Mouse (Mus musculus) adrenal gland, postnatal 10 days (tissue): ENCODE data around the gene Krt42. TPM values are rescaled to one million over a fixed set of nuclear protein-coding genes. Genes with fewer than 3 reads are reported as not detected.
"Not testable (repeated sequence)": the region's sequence is repeated elsewhere in the genome, so short reads cannot be mapped to it uniquely, and the experiment has no call there.

Experiments
- DNase-seq: peaks from one replicate; pipeline ENCODE4 v3.0.0; 2021; ENCODE audit warnings: mixed read lengths
- long read RNA-seq, 2 experiments: library from polyadenylated mRNA; stranded (forward); transcript quantifications; one replicate each; pipeline ENCODE4 v2.0.0; 2021
- total RNA-seq, 2 experiments: library from RNA; stranded (reverse); gene quantifications; 2 replicates each; pipeline ENCODE4 v1.2.3; 2021

Gene Krt42
- total RNA-seq = not detected
- long read RNA-seq, experiment 1 = 0 reads
- long read RNA-seq, experiment 2 = 0 reads

- no peak for DNase-seq
Observed at GRCm38 (mm10) chr11:100269821-100270332, at the start of gene Krt42. Gene Krt42 (minus strand): TSS chr11:100269871.

GRCm38 (mm10) chr11:100318529-100319451 lies 49.1 kb upstream of the Krt42 start:
- DNase-seq = no peak

GRCm38 (mm10) chr11:100317826-100318380 lies 48.2 kb upstream of the Krt42 start:
- no peak for DNase-seq

- DNase-seq = no peak
Observed at GRCm38 (mm10) chr11:100315439-100315838, 45.8 kb upstream of the Krt42 start.

DNA sequence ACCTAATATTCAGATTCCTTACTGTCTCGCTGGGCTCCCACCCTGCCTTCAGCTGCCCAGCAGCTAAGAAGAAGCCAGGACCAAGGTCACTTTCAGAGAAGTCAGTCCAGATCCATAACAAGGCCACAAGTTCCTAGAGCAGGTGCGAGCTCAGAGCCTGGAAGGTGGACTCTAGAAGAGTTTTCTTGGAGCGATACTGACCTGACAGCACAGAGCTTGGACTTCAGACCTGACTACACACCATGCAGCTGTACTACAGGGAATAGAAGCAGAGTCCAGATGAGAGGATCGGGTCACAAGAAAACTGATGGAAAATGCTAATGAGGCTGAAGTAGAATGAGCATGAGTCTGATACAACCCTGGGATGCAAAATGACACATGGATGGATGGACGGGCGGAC lies 43.8 kb upstream of the Krt42 start:
- DNase-seq = no peak

- DNase-seq = no peak
Observed at GRCm38 (mm10) chr11:100312096-100312679, 42.5 kb upstream of the Krt42 start.

- no peak for DNase-seq
Observed at GRCm38 (mm10) chr11:100311656-100312055, 42.0 kb upstream of the Krt42 start.

GRCm38 (mm10) chr11:100308672-100309071 lies 39.0 kb upstream of the Krt42 start:
- DNase-seq = not testable (repeated sequence)

DNA sequence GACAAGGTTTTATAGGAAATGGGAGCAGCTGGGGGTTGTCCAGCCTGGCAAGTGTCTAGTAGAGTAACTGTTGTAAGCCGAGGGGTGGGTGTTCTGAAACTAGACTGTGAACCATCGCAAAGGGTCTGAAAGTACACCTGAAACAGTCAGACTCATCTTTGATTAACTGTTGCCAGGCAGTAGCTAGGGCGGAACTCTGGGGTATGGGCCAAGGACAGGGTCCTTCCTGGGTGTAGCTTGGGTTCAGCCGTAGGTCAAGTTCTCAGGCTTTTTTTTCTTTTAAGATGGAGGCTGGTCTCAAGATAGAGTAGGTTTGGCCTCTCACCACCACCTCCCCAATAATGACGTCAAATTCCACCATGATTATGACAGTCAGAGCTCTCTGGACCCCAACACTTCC lies 38.2 kb upstream of the Krt42 start:
- DNase-seq = no peak

DNA sequence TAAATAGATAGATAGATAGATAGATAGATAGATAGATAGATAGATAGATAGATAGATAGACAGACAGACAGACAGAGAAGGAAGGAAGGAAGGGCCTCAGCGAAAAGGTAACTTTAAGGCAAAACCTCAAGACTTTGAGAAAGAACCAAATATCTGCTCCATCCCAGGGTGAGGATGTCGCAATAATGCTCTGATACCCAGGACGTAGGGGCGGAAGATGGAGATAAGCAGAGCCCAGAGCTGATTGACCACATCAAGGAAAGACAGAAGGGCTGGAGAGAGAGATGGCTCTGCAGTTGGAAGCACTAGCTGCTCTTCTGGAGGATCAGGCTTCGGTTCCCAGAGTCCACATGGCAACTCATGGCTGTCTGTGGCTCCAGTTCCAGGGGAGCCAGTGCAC lies 31.6 kb upstream of the Krt42 start:
- no peak for DNase-seq

- peak; percentile 80 for DNase-seq
Observed at GRCm38 (mm10) chr11:100300293-100300692, 30.6 kb upstream of the Krt42 start.

- peak; percentile 91 for DNase-seq
Observed at GRCm38 (mm10) chr11:100298274-100299036, 28.8 kb upstream of the Krt42 start.

DNA sequence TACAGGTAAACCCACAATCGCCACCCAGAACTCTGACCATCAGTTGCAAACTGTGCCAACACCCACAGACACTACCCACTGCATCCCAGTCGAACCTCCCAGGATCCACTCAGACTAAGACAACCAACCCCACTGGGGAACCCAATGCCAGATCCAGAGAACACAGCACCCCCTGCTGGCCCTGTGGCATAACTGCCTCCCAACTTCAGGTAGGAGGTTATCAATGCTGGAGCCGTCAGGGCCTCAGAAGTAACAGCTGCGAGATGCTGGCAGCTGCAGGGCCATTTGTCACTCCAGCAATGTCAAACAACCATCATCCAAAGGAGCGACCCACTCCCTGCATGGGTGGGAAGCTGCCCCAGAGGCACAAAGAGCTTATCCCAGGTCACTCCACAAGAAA lies 28.1 kb upstream of the Krt42 start:
- DNase-seq = no peak

DNA sequence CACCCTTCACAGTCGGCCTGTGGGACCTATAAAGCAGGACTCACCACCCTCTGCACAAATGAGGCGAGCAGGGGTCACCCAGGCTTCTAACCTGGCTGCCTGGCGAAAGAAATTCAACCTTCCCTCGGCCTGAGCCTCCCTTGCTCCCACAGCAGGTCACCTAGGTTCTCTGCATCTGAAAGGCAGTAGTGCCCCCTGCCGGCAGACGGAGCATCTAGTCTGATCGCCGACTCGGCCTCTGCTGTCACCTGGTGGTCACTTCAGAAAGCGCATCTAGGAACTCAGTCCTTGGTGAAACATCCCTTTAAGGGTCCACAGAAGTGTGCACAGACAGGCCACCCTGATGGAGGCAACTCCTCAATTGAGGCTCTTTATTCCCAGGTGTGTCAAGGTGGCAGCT lies 25.6 kb upstream of the Krt42 start:
- DNase-seq = peak; percentile 91

DNA sequence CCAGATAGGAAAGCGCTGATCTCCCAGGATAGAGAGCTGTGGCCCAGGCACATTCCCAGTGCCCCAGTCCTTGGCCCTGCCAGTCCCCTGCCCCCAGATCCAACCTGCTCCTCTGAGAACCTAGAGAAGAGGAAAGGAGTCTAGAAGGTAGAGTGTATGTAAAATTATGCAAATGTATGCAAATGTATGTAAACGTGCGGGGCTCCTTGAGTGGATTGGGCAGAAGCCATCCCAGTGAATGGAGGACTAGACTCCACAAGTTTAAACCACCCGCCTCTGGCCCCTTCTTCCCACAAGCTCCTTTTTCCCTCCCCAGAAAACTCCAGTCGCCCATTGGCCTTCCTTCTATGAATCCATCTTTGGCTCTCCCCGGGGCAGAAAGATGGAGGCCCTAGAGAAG lies 23.2 kb upstream of the Krt42 start:
- DNase-seq = no peak

- no peak for DNase-seq
Observed at GRCm38 (mm10) chr11:100290235-100290634, 20.6 kb upstream of the Krt42 start.

GRCm38 (mm10) chr11:100288942-100289341 lies 19.3 kb upstream of the Krt42 start:
- DNase-seq = peak; percentile 56

DNA sequence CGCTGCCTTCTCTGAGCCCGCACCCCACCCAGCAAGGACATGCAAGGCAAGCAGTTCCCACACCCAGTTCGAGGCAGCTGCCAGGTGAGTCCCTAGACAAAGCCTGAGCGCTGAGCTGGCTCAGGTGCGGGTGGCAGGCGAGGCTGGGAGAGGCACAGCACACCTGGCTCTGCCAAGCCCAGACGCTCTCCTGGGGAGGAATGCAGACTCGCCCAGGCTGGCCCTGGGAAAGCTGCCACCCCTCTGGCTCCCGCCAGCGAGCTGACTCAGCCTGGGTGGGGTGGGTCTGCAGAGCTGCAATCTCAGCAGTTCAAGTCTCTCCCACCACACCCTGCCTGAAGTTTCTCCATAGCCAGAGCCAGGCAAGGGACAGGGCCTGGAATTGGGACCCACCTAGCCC lies 17.4 kb upstream of the Krt42 start:
- DNase-seq = peak; percentile 66

GRCm38 (mm10) chr11:100284988-100285387 lies 15.3 kb upstream of the Krt42 start:
- DNase-seq = no peak

DNA sequence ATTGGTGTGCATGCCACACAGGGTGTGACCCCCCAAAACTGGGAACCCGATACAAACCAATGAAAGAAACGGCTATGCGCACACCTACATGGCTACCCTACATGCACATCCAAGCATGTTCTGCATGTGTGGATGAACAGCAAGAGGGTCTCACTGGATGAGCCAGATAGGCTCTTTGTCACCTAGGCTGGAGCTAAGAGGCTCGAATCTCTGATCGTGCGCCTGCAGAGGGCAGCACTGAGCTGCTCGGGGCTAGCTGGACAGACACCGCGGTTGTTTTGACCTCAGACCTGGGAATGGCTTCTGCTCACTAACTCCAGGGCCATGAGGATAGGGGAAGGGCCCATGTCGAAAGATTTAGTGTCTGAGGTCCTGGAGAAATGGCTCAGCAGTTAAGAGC lies 12.9 kb upstream of the Krt42 start:
- peak; percentile 91 for DNase-seq

GRCm38 (mm10) chr11:100281596-100282544 lies 12.2 kb upstream of the Krt42 start:
- peak; percentile 90 for DNase-seq
